Mouse (Mus musculus) common myeloid progenitor, adult 5-6 weeks (primary cell): Measurements from ENCODE around the gene Synpo2l. TPM values are rescaled to one million over a fixed set of nuclear protein-coding genes. Genes with fewer than 3 reads are reported as not detected.

Source experiments
- ATAC-seq: replicated peaks from 2 replicates; pipeline ENCODE4 v1.8.0; 2016; ENCODE audit warnings: low read depth, mild to moderate bottlenecking, moderate TSS enrichment, inconsistent platforms; ENCODE audit not compliant: poor library complexity, severe bottlenecking
- total RNA-seq: library from RNA; stranded (forward); fragments of 200-1000, 187-1606 nt; gene quantifications from 2 replicates; pipeline ENCODE4 v1.2.3, GENCODE M21; 2017

The Synpo2l gene
- total RNA-seq, 1 experiment from 2014 or later, result 0.23 TPM

DNA sequence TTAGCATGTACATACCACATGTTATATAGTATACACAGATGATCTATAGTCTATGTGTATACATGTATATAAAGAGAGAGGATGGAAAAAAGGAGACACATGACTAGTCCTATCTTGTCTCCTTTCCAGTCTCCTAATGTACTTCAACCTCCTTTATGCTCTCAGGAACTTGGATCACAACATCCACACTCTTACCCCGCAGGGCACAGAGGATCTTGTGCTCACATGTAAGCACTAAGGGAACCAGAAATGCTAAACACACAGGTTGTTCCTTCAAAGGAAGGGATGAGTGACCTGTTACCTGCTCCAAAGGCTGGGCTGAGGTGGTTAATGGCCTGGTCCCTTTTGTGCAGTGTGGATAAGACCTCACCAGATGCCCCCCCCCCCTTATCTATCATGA is 55.3 kb downstream of the Synpo2l start:
- no peak for ATAC-seq

DNA sequence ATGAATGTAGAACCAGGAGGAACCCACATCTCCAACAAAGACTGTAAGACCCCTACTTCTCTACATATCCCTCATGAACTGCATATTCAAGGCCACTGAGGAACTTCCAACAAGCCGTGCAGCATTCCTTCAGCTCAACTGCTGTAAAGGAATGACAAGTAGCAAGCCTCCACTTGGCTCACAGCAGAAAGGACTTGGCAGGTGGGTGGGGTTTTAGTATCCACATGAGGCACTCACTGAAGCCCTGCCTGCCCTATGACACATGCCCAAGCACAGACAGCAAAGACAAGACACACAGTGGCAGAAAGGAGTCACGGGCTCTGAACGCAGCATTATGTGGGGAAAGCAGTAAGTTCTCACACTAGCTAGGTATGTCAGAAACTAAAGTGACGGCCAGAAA is 58.0 kb downstream of the Synpo2l start:
- no peak for ATAC-seq

DNA sequence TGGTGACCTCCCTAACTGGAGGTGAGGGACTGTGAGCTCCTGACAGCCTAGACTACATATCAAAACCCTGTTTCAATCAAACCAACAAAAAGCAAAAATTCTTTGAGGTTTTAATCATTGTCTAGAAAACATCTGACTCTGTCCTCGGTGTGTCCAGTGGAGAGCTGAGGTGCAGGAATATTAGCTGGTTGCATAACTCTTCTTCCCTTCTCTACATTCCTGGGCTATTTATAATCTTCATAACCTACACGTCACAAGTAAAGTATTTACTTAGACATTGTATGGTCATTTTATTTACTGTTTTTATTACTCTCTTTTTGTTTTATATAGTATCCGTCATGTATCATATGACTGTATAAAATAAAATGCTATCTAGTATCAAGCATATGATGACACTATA is 58.6 kb downstream of the Synpo2l start:
- no peak for ATAC-seq

Other genes starting within 250 kb of the Synpo2l start
- gene Cfap70, start 216.1 kb downstream of the Synpo2l start, total RNA-seq, result 0.05 TPM in 1 of 2 replicates, not detected in the other
- 48.7 and 60.9 TPM in 2 replicates for gene Anxa7, start 188.2 kb downstream of the Synpo2l start, total RNA-seq
- gene Mss51, start 171.5 kb downstream of the Synpo2l start, total RNA-seq, result 1.1 and 1.9 TPM in 2 replicates
- 55.1 and 94.1 TPM in 2 replicates for gene Ppp3cb, start 121.8 kb downstream of the Synpo2l start, total RNA-seq
- 8.3 and 8.6 TPM in 2 replicates for gene Usp54, start 27.3 kb downstream of the Synpo2l start, total RNA-seq
- not detected in 2 replicates for gene Myoz1, start 11.8 kb downstream of the Synpo2l start, total RNA-seq
- gene Sec24c, start 6.0 kb upstream of the Synpo2l start, total RNA-seq, result 75.4 and 87.3 TPM in 2 replicates
- 6.2 and 9.5 TPM in 2 replicates for gene Fut11, start 26.6 kb upstream of the Synpo2l start, total RNA-seq
- 100 and 114 TPM in 2 replicates for gene Chchd1, start 34.7 kb upstream of the Synpo2l start, total RNA-seq
- 7.9 and 17.6 TPM in 2 replicates for gene Zswim8, start 39.2 kb upstream of the Synpo2l start, total RNA-seq
- gene Ndst2, start 66.2 kb upstream of the Synpo2l start, total RNA-seq, result 11.6 and 13.4 TPM in 2 replicates
- 46.7 and 57.4 TPM in 2 replicates for gene Camk2g, start 125.7 kb upstream of the Synpo2l start, total RNA-seq
- gene Plau, start 168.3 kb upstream of the Synpo2l start, total RNA-seq, result 0.92 and 1.6 TPM in 2 replicates